Mouse (Mus musculus) testis, adult 2 months (tissue): ENCODE results near the gene P4ha2.

Experiments used
- CTCF ChIP-seq: fragments of 200-500 bp; IDR thresholded peaks from 2 replicates; pipeline ENCODE4 v1.5.1; 2012; ENCODE audit warnings: low read depth, mild to moderate bottlenecking, inconsistent platforms, low read length, moderate library complexity; ENCODE audit not compliant: control insufficient read depth, insufficient read depth, insufficient replicate concordance
- POLR2A ChIP-seq: fragments of 200-500 bp; IDR thresholded peaks from 2 replicates; pipeline ENCODE4 v1.6.1; 2012; ENCODE audit warnings: low read depth, mild to moderate bottlenecking, inconsistent platforms, low read length, moderate library complexity; ENCODE audit not compliant: control insufficient read depth

- TF ChIP-seq POLR2A: no peak
- TF ChIP-seq CTCF: no peak
Observed at GRCm38 (mm10) chr11:54162968-54163367, 63.1 kb downstream of the P4ha2 start.
